Mouse (Mus musculus) thymus, adult 2 months (tissue): ENCODE results near the gene Slc22a21.

Experiments
- CTCF ChIP-seq: fragments of 200-500 bp; IDR thresholded peaks from 2 replicates; pipeline ENCODE4 v1.5.1; 2012; ENCODE audit warnings: mild to moderate bottlenecking, control low read depth, low read length, moderate library complexity, borderline replicate concordance; ENCODE audit not compliant: control insufficient read depth, poor library complexity, insufficient read depth; ENCODE audit errors: extremely low read depth
- POLR2A ChIP-seq: fragments of 200-500 bp; IDR thresholded peaks from 2 replicates; pipeline ENCODE4 v1.6.1; 2012; ENCODE audit warnings: mild to moderate bottlenecking, low read length, control low read depth, moderate library complexity; ENCODE audit not compliant: control insufficient read depth, poor library complexity, insufficient read depth; ENCODE audit errors: extremely low read depth

DNA sequence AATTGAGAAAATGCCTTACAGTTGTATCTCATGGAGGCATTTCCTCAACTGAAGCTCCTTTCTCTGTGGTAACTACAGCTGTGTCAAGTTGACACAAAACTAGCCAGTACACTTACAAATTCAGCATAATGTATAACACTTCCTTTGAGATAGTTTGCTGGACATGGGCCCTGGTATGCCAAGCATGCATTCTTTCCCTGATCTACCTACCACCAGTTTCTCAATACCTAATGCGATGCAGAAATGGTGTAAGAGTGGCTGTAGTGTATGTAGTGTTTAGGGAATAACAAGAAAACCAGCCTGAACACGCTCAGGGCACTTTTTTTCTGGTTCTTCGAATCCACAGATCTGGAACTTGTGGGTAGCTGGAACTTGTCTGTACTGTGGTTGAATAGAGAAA lies 51.5 kb downstream of the Slc22a21 start:
- no peak for TF ChIP-seq POLR2A
- TF ChIP-seq CTCF: no peak
